Mouse (Mus musculus): Measurements from ENCODE around the gene Casq2.

Gene Casq2

GRCm38 (mm10) chr3:102086283-102086682, at the start of gene Casq2:
Casq2 (plus strand) TSS chr3:102086415.
- in situ Hi-C loops (cut with MseI, MboI) = loop anchor here (10.0 to 25.0 kb wide), 2 partner anchors 159 to 601 kb away; no protein-coding TSS in a partner anchor

DNA sequence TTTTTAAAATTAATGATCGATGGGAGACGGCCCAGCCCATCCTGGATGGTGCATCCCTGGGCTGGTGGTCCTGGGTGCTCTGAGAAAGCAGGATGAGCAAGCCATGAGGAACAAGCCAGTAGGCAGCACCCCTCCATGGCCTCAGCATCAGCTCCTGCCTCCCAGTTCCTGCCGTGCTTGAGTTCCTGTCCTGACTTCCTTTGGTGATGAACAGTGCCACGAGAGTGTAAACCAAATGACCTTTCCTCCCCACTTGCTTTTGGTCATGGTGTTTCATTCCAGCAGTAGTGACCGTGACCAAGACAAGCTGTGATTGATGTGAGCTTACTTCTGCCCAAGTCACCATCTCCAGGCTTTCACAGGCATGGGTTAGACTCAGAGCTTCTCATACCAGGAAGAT, 48.4 kb upstream of the Casq2 start:
- in situ Hi-C loops (cut with MseI, MboI) = no loop called here

DNA sequence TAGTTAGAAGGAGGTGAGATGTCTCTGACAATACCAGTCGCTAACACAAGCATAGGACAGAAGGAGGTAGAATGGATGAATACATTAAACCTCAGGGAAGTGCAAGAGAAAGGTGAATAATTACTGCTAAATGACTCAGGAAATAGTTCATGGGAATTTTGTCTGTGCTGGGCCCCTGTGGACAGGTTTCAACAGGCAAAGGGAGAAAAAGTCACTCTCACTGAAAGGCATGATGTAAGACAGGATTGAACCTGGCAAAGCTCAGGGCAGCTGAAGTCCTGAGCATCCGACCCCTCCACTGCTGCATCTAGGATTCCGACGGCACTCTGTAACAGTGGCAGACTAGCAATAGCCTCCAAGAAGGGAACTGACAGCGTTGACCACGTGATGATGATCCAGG, 47.6 kb upstream of the Casq2 start:
- in situ Hi-C loops (cut with MseI, MboI) = no loop called here

GRCm38 (mm10) chr3:102041632-102042031, 44.6 kb upstream of the Casq2 start:
- in situ Hi-C loops (cut with MseI, MboI) = no loop called here

- in situ Hi-C loops (cut with MseI, MboI) = no loop called here
Measured at GRCm38 (mm10) chr3:102045071-102045470, 41.1 kb upstream of the Casq2 start.

- in situ Hi-C loops (cut with MseI, MboI) = no loop called here
Measured at GRCm38 (mm10) chr3:102047532-102047931, 38.7 kb upstream of the Casq2 start.

GRCm38 (mm10) chr3:102049207-102050104, 36.8 kb upstream of the Casq2 start:
- in situ Hi-C loops (cut with MseI, MboI) = no loop called here

- in situ Hi-C loops (cut with MseI, MboI) = no loop called here
Measured at GRCm38 (mm10) chr3:102052036-102052435, 34.2 kb upstream of the Casq2 start.

DNA sequence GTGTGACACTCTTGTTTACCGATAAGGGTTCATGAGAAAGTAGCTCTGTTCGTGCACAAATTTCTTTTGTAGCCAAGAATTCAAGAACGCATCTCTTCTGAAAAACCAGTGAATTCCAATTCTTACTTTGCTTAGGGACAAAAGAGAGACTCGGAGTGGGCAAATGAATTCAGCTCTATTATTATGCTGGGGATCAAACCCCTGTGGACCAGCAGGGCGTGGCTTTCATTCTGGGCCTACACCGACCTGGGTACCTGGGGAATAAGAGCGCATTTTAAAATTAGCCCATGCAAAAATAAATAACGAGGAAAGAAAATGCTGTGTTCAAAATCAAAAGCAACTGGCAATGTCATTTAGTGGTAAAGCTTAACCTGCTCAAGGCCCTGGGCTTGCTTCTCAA, 32.9 kb upstream of the Casq2 start:
- in situ Hi-C loops (cut with MseI, MboI) = no loop called here

DNA sequence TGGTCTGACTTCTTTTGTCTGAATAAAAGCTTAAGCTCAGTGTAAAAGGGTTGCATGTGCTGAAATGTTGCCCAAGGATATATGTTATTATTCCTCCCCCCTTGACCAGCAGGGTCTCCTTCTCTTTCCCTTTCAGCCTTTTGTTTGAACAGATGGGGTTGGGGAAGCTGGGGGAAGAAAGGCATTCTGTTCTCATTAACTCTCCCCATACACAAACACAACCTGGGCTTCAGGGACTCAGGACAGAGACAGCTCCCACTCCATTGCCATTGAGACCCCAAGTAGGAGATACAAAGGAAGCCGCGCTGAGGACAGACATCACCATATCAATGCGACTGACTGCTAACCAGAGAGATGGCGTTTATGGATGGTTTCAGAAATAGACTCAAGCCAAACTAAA, 30.3 kb upstream of the Casq2 start:
- in situ Hi-C loops (cut with MseI, MboI) = no loop called here

DNA sequence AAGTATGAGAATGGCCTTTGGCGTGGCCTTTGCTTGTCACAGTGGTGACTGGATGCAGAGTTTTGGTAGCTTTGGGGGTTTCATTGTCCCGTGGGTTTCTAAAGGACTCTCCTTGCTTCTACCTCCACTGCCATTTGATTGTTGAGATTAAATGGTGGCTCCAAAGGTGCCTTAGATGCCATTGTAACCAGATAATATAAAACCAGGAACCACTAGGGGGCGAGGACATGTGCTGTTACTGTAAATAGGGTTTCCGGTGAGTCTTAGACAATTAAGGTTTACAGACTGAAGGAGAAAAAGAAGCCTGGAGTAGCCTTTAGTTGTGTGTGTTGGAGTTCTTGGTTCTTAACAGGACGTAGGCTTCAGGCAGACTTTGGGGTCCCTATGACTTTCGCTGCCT, 26.1 kb upstream of the Casq2 start:
- in situ Hi-C loops (cut with MseI, MboI) = no loop called here

GRCm38 (mm10) chr3:102061923-102062670, 24.1 kb upstream of the Casq2 start:
- in situ Hi-C loops (cut with MseI, MboI) = no loop called here

DNA sequence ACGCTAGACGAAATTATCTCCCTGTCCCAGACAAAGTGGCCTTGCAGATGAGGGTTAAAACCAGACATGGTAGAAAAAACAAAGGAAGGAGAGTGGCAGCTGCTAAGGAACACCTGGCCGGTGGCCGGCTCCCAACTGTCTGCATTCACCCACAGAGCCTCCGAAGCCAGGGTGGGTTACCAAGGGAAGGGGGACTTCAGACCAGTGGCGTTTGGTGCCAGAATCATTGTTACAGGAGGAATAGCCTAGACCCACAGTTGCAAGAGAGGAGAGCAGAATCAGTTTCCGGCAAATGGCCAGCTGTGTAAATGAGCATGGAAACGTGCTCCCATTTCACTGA, 23.6 kb upstream of the Casq2 start:
- in situ Hi-C loops (cut with MseI, MboI) = no loop called here

- in situ Hi-C loops (cut with MseI, MboI) = no loop called here
Measured at GRCm38 (mm10) chr3:102063273-102064120, 22.7 kb upstream of the Casq2 start.

DNA sequence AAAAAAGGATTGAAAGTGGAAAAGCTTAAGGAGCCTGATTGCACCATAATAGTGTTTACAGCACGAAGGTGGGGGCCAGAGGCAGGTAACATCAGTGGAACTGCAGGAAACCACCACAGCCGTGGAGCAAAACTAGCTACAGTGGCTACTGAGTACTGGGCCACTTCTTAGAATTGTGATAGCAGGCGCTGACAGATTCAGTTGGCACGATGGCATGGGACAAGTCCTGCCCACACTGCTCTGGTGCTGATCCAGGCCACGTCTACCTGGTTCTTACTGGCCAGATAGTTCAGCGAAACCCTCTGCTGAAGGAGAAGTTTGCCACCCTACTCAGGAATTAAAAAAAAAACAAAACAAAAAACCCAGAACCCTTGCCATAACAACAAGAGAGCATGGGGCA, 21.6 kb upstream of the Casq2 start:
- in situ Hi-C loops (cut with MseI, MboI) = no loop called here

GRCm38 (mm10) chr3:102067306-102067705, 18.9 kb upstream of the Casq2 start:
- in situ Hi-C loops (cut with MseI, MboI) = no loop called here

DNA sequence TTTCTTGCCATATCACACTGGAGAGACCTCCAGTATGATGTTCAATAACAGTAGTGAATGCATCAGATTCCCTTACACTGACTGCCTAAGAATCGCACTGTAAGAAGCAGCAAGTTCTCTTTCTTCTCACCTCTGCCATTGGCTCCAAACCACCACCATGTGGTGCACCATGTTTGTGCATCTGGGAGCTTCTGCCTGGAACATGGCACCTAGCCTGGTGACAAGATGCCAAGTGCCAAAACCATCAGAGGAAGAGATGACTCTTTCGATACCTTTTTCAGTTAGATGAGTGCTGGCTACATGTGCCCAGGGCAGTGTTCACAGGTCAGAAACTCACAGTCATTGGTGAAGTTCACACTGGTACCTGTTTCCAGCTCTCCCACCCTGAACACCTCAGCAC, 18.4 kb upstream of the Casq2 start:
- in situ Hi-C loops (cut with MseI, MboI) = no loop called here

DNA sequence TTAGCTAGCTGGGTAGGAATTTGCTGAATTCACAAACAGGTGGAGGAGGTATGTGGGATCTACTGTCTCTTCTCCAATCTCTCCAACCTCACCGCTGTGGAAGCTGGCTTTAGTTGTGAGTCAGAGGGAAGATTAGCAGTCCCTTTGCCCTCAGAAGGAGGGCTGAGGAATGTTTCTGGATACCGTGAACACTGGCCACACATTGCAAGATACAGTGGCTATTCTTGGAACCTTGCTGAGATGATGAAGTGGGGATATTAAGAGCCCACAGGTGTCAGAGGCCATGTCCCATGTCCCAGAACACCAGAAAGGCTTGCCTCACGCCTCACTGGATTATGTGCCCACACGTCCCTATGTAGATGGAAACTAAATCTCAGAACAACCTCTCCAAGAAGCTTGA, 17.0 kb upstream of the Casq2 start:
- in situ Hi-C loops (cut with MseI, MboI) = no loop called here

- in situ Hi-C loops (cut with MseI, MboI) = no loop called here
Measured at GRCm38 (mm10) chr3:102069686-102070085, 16.5 kb upstream of the Casq2 start.

- in situ Hi-C loops (cut with MseI, MboI) = no loop called here
Measured at GRCm38 (mm10) chr3:102070360-102070759, 15.9 kb upstream of the Casq2 start.

- in situ Hi-C loops (cut with MseI, MboI) = no loop called here
Measured at GRCm38 (mm10) chr3:102071016-102071415, 15.2 kb upstream of the Casq2 start.

GRCm38 (mm10) chr3:102079413-102079812, 6.8 kb upstream of the Casq2 start:
- in situ Hi-C loops (cut with MseI, MboI) = loop anchor here in 1 of 2 experiments (25.0 kb wide), 1 partner anchor 608 kb away; no protein-coding TSS in a partner anchor
